Comparison of ENCODE assay signal across 14 mouse cellular contexts in genomic region chr10:110429578-110429977, GRCm38 (mm10). TPM values are rescaled to one million over a fixed set of nuclear protein-coding genes. Genes with fewer than 3 reads are reported as not detected.
DNase-seq lines count a peak whose midpoint lies in the region; ATAC-seq and TF ChIP-seq lines count a peak whose summit lies in the region.
"Had no signal": no experiment of that assay in that cellular context is flagged by ENCODE, and none has a peak within 500 bp of the region (broad histone marks: within the 10 kb centered on the region; RNA-seq: fewer than 3 reads in every experiment).

No protein-coding gene starts in this region.

- no peak overlapping the region for H3K9ac ChIP-seq in forebrain, embryonic 16.5 days (replicated peaks; ENCODE audit: low read depth, low read length)
- no peak overlapping the region for H3K9ac ChIP-seq in midbrain, embryonic 13.5 days (replicated peaks)
- H3K9ac ChIP-seq: kidney, embryonic 15.5 days had no signal

- TF ChIP-seq CTCF in brain, embryonic 14.5 days (IDR thresholded peaks at IDR 0.05; ENCODE audit: borderline replicate concordance, extremely low read depth, insufficient read depth, insufficient read length), result no peak

- peaks cover 2% of the 10 kb centered on the region; the same call in 1 of the 2 replicates for H3K36me3 ChIP-seq in forebrain, embryonic 16.5 days (ENCODE audit: control insufficient read depth, insufficient read depth)
- H3K36me3 ChIP-seq in midbrain, embryonic 13.5 days, result peaks cover 3% of the 10 kb centered on the region; the same call in 1 of the 2 replicates
- H3K36me3 ChIP-seq: kidney, embryonic 15.5 days had no signal

- no peak for DNase-seq in frontal cortex, adult 2 months (ENCODE audit: extremely low spot score in 1 of 2, low spot score in 1 of 2)
- peak; percentile 70 for DNase-seq in brain, embryonic 14.5 days (ENCODE audit: low read depth)
- DNase-seq in urinary bladder, adult 2 months (ENCODE audit: low spot score), result no peak
- no peak for DNase-seq in kidney, postnatal 36 days
- DNase-seq: B cell, adult 2 months; cerebellum, postnatal 14 days; lung, postnatal 10 days; thymus, adult 2 months had no signal

- no peaks in the 10 kb centered on the region for H3K27me3 ChIP-seq in forebrain, embryonic 16.5 days (replicated peaks; ENCODE audit: control insufficient read depth, insufficient read depth, low read length)
- no peaks in the 10 kb centered on the region for H3K27me3 ChIP-seq in midbrain, embryonic 13.5 days
- H3K27me3 ChIP-seq: kidney, embryonic 15.5 days had no signal

- peaks cover 2% of the 10 kb centered on the region; the same call in 1 of the 2 replicates for H3K9me3 ChIP-seq in forebrain, embryonic 16.5 days (ENCODE audit: control insufficient read depth, low read length)
- no peaks in the 10 kb centered on the region for H3K9me3 ChIP-seq in midbrain, embryonic 13.5 days
- H3K9me3 ChIP-seq: kidney, embryonic 15.5 days had no signal

- H3K27ac ChIP-seq in forebrain, embryonic 16.5 days (ENCODE audit: low read length), result no peak overlapping the region
- H3K27ac ChIP-seq in midbrain, embryonic 13.5 days, result peak overlapping the region; percentile 41; the same call in 1 of the 2 replicates
- H3K27ac ChIP-seq: kidney, embryonic 15.5 days had no signal

- peaks cover 5% of the 10 kb centered on the region for H3K4me1 ChIP-seq in forebrain, embryonic 16.5 days (replicated peaks; ENCODE audit: control insufficient read depth, insufficient read depth, low read length)
- H3K4me1 ChIP-seq in midbrain, embryonic 13.5 days (replicated peaks), result peaks cover 31% of the 10 kb centered on the region
- H3K4me1 ChIP-seq: kidney, embryonic 15.5 days had no signal

- H3K4me3 ChIP-seq in forebrain, embryonic 16.5 days (replicated peaks; ENCODE audit: low read length), result no peak overlapping the region
- H3K4me3 ChIP-seq in midbrain, embryonic 13.5 days (replicated peaks), result no peak overlapping the region
- H3K4me3 ChIP-seq: kidney, embryonic 15.5 days had no signal

- 49% methylated on average over 6 of the region's 6 CpGs for WGBS in forebrain, embryonic 16.5 days
- WGBS in midbrain, embryonic 13.5 days, result 31% methylated on average over 6 of the region's 6 CpGs

- ATAC-seq in frontal cortex, adult (ENCODE audit: low TSS enrichment), result 0 out of 2 replicates have a peak, but pooled peaks have one; percentile 11
- peak; percentile 40; the same call in 1 of the 2 replicates for ATAC-seq in forebrain, embryonic 16.5 days
- peak; percentile 75 for ATAC-seq in midbrain, embryonic 13.5 days
- ATAC-seq in CD4-positive, CD25-positive, alpha-beta regulatory T cell, adult 4 months, result no peak
- ATAC-seq: activated CD4-positive, CD25-positive, alpha-beta regulatory T cell, adult 4 months had no signal

- no peak for TF ChIP-seq POLR2A in brain, embryonic 14.5 days (IDR thresholded peaks at IDR 0.05; ENCODE audit: borderline replicate concordance, extremely low read depth, insufficient read depth, insufficient read length, poor library complexity, severe bottlenecking)

- H3K4me2 ChIP-seq in forebrain, embryonic 16.5 days (ENCODE audit: low read length), result no peak overlapping the region
- H3K4me2 ChIP-seq in midbrain, embryonic 13.5 days (replicated peaks), result 0 out of 2 replicates have a peak overlapping the region, but pooled peaks have one; percentile 1
- H3K4me2 ChIP-seq: kidney, embryonic 15.5 days had no signal

RNA-seq across cellular contexts. Expression of gene Nav3, which starts 26.4 kb away (rescaled TPM):
- polyA plus RNA-seq in frontal cortex, adult 2 months (2012; rRNA removed), result 30.1 and 34.3 TPM in 2 replicates
- 20.0 and 34.8 TPM in 2 replicates for polyA plus RNA-seq in brain, embryonic 14.5 days (2012; rRNA removed)
- polyA plus RNA-seq in forebrain, embryonic 16.5 days (2015; fragmentation: Nextera tagmentation; extraction: Ambion mirVana), result 24.3 and 24.7 TPM in 2 replicates
- polyA plus RNA-seq in midbrain, embryonic 13.5 days (2015; fragmentation: Nextera tagmentation; extraction: Ambion mirVana), result 19.5 and 20.2 TPM in 2 replicates
- 0.76 and 0.88 TPM in 2 replicates for polyA plus RNA-seq in urinary bladder, adult 2 months (2012; rRNA removed)
- under 1 TPM in 1 of 2 experiments, not detected in 1; 0.05 TPM for polyA plus RNA-seq in CD4-positive, CD25-positive, alpha-beta regulatory T cell, adult 4 months (2017; shearing (Covaris generic))

Comparison
In these comparisons a context has a peak if more than half of its experiments do, and no peak if none do; other contexts are left out.
1. RNA of gene Nav3, which starts 26.4 kb away (polyA plus RNA-seq): 20.0 to 34.8 TPM in brain, embryonic 14.5 days, 30.1 to 34.3 TPM in frontal cortex, adult 2 months, 24.3 to 24.7 TPM in forebrain, embryonic 16.5 days and 19.5 to 20.2 TPM in midbrain, embryonic 13.5 days; 0.76 to 0.88 TPM in urinary bladder, adult 2 months and 0.05 TPM in CD4-positive, CD25-positive, alpha-beta regulatory T cell, adult 4 months; every median in the first group is over 10 times any median in the second.